18 mouse cellular contexts compared by ENCODE assay signal in genomic region chr4:84004786-84005382, GRCm38 (mm10).
DNase-seq lines count a peak whose midpoint lies in the region; ATAC-seq and TF ChIP-seq lines count a peak whose summit lies in the region.
"Had no signal": no experiment of that assay in that cellular context is flagged by ENCODE, and none has a peak within 500 bp of the region (broad histone marks: within the 10 kb centered on the region; RNA-seq: fewer than 3 reads in every experiment).

No protein-coding gene starts in this region.

- no peaks in the 10 kb centered on the region for H3K27me3 ChIP-seq in hindbrain, postnatal 0 days (ENCODE audit: insufficient read depth, low read length)
- H3K27me3 ChIP-seq in hindbrain, embryonic 16.5 days (replicated peaks; ENCODE audit: control insufficient read depth, insufficient read depth, low read length): no peaks in the 10 kb centered on the region
- H3K27me3 ChIP-seq in embryonic facial prominence, embryonic 12.5 days: no peaks in the 10 kb centered on the region
- H3K27me3 ChIP-seq in neural tube, embryonic 13.5 days: no peaks in the 10 kb centered on the region
- H3K27me3 ChIP-seq: forebrain, embryonic 15.5 days; liver, embryonic 13.5 days; midbrain, embryonic 12.5 days had no signal

- no peak overlapping the region for H3K4me3 ChIP-seq in hindbrain, postnatal 0 days (ENCODE audit: low read length)
- H3K4me3 ChIP-seq in hindbrain, embryonic 16.5 days (ENCODE audit: low read length): no peak overlapping the region
- H3K4me3 ChIP-seq in embryonic facial prominence, embryonic 12.5 days: no peak overlapping the region
- H3K4me3 ChIP-seq in embryonic fibroblast, embryonic 13.5 days (ENCODE audit: insufficient read depth, low read length): no peak overlapping the region
- H3K4me3 ChIP-seq in neural tube, embryonic 13.5 days: no peak overlapping the region
- H3K4me3 ChIP-seq: forebrain, embryonic 15.5 days; liver, embryonic 13.5 days; midbrain, embryonic 12.5 days had no signal

- no peaks in the 10 kb centered on the region for H3K9me3 ChIP-seq in hindbrain, postnatal 0 days (ENCODE audit: low read length)
- no peaks in the 10 kb centered on the region for H3K9me3 ChIP-seq in hindbrain, embryonic 16.5 days (ENCODE audit: control insufficient read depth, low read length)
- no peaks in the 10 kb centered on the region for H3K9me3 ChIP-seq in embryonic facial prominence, embryonic 12.5 days
- no peaks in the 10 kb centered on the region for H3K9me3 ChIP-seq in neural tube, embryonic 13.5 days
- H3K9me3 ChIP-seq: forebrain, embryonic 15.5 days; liver, embryonic 13.5 days; midbrain, embryonic 12.5 days had no signal

- H3K27ac ChIP-seq in hindbrain, postnatal 0 days: no peak overlapping the region
- H3K27ac ChIP-seq in hindbrain, embryonic 16.5 days (ENCODE audit: low read depth, low read length): no peak overlapping the region
- H3K27ac ChIP-seq in embryonic facial prominence, embryonic 12.5 days: 0 out of 2 replicates have a peak overlapping the region, but pooled peaks have one; percentile 18
- H3K27ac ChIP-seq in embryonic fibroblast, embryonic 13.5 days (ENCODE audit: insufficient read depth, low read length): 0 out of 2 replicates have a peak overlapping the region, but pooled peaks have one; percentile 41
- H3K27ac ChIP-seq in neural tube, embryonic 13.5 days (replicated peaks): peak overlapping the region; percentile 49
- H3K27ac ChIP-seq: forebrain, embryonic 15.5 days; liver, embryonic 13.5 days; midbrain, embryonic 12.5 days had no signal

- H3K36me3 ChIP-seq in hindbrain, postnatal 0 days (ENCODE audit: insufficient read depth, low read length): no peaks in the 10 kb centered on the region
- no peaks in the 10 kb centered on the region for H3K36me3 ChIP-seq in hindbrain, embryonic 16.5 days (ENCODE audit: control insufficient read depth, insufficient read depth, low read length)
- no peaks in the 10 kb centered on the region for H3K36me3 ChIP-seq in embryonic facial prominence, embryonic 12.5 days
- no peaks in the 10 kb centered on the region for H3K36me3 ChIP-seq in neural tube, embryonic 13.5 days
- H3K36me3 ChIP-seq: forebrain, embryonic 15.5 days; liver, embryonic 13.5 days; midbrain, embryonic 12.5 days had no signal

- DNase-seq in hindbrain, postnatal 0 days (ENCODE audit: low spot score): peak; percentile 28
- no peak for DNase-seq in kidney, adult 9 months
- DNase-seq in thymus, postnatal 4 days: no peak
- DNase-seq in adrenal gland, adult 2 months: no peak
- DNase-seq: cerebellum, adult 9-11 months; kidney, postnatal 36 days; liver, embryonic 13.5 days; lung, embryonic 14.5 days; lung, postnatal 36 days; right cerebral cortex, postnatal 14 days; spleen, adult 18-20 months had no signal

- no peak for ATAC-seq in hindbrain, postnatal 0 days
- no peak for ATAC-seq in hindbrain, embryonic 16.5 days
- no peak for ATAC-seq in embryonic facial prominence, embryonic 12.5 days (ENCODE audit: insufficient number of reproducible peaks, insufficient read depth, low FRiP score, low TSS enrichment)
- ATAC-seq in neural tube, embryonic 13.5 days (ENCODE audit: low read depth): peak; percentile 74
- ATAC-seq: forebrain, embryonic 15.5 days; inflammation-experienced regulatory T-cells, adult 6 months had no signal

- TF ChIP-seq POLR2A in embryonic fibroblast, embryonic 13.5 days (IDR thresholded peaks at IDR 0.05; ENCODE audit: low read depth, low read length): no peak

- no peaks in the 10 kb centered on the region for H3K4me1 ChIP-seq in hindbrain, postnatal 0 days (ENCODE audit: insufficient read depth, low read length)
- no peaks in the 10 kb centered on the region for H3K4me1 ChIP-seq in hindbrain, embryonic 16.5 days (ENCODE audit: control insufficient read depth, insufficient read depth, low read depth, low read length)
- H3K4me1 ChIP-seq in embryonic facial prominence, embryonic 12.5 days: peaks cover 30% of the 10 kb centered on the region
- peaks cover 2% of the 10 kb centered on the region; the same call in 1 of the 2 replicates for H3K4me1 ChIP-seq in embryonic fibroblast, embryonic 13.5 days (ENCODE audit: control insufficient read depth, insufficient read depth, low read length)
- peaks cover 32% of the 10 kb centered on the region for H3K4me1 ChIP-seq in neural tube, embryonic 13.5 days (replicated peaks)
- H3K4me1 ChIP-seq: forebrain, embryonic 15.5 days; liver, embryonic 13.5 days had no signal

- H3K9ac ChIP-seq in hindbrain, postnatal 0 days (replicated peaks; ENCODE audit: low read length): no peak overlapping the region
- H3K9ac ChIP-seq in hindbrain, embryonic 16.5 days (ENCODE audit: low read depth, low read length): no peak overlapping the region
- no peak overlapping the region for H3K9ac ChIP-seq in embryonic facial prominence, embryonic 12.5 days
- H3K9ac ChIP-seq in neural tube, embryonic 13.5 days: no peak overlapping the region
- H3K9ac ChIP-seq: forebrain, embryonic 15.5 days; liver, embryonic 13.5 days; lung, embryonic 14.5 days; midbrain, embryonic 12.5 days had no signal

- no peak for TF ChIP-seq CTCF in hindbrain, postnatal 0 days (IDR thresholded peaks at IDR 0.05; ENCODE audit: low read depth)
- no peak for TF ChIP-seq CTCF in embryonic fibroblast, embryonic 13.5 days (IDR thresholded peaks at IDR 0.05; ENCODE audit: borderline replicate concordance, insufficient read depth, low read length)

- 44% methylated on average over 10 of the region's 10 CpGs for WGBS in hindbrain, postnatal 0 days
- WGBS in hindbrain, embryonic 16.5 days: 51% methylated on average over 10 of the region's 10 CpGs
- WGBS in embryonic facial prominence, embryonic 12.5 days: 60% methylated on average over 10 of the region's 10 CpGs
- WGBS in neural tube, embryonic 13.5 days: 36% methylated on average over 10 of the region's 10 CpGs

- no peak overlapping the region for H3K4me2 ChIP-seq in hindbrain, postnatal 0 days (ENCODE audit: low read depth, low read length)
- H3K4me2 ChIP-seq in hindbrain, embryonic 16.5 days (ENCODE audit: low read length): no peak overlapping the region
- no peak overlapping the region for H3K4me2 ChIP-seq in embryonic facial prominence, embryonic 12.5 days (replicated peaks)
- no peak overlapping the region for H3K4me2 ChIP-seq in neural tube, embryonic 13.5 days
- H3K4me2 ChIP-seq: forebrain, embryonic 15.5 days; liver, embryonic 13.5 days; lung, embryonic 14.5 days; midbrain, embryonic 12.5 days had no signal

Comparison
In these comparisons a context has a peak if more than half of its experiments do, and no peak if none do; other contexts are left out.
1. H3K27ac ChIP-seq: peak in embryonic facial prominence, embryonic 12.5 days (single experiment), embryonic fibroblast, embryonic 13.5 days (single experiment) and neural tube, embryonic 13.5 days (single experiment); none in hindbrain, postnatal 0 days (single experiment) and hindbrain, embryonic 16.5 days (single experiment).